Mouse (Mus musculus) liver, embryonic 11.5 days (tissue): ENCODE data around the gene Ebf3. TPM values are rescaled to one million over a fixed set of nuclear protein-coding genes. Genes with fewer than 3 reads are reported as not detected.
A peak's percentile ranks its signal among the peaks of the same experiment; 100 is the strongest.

ENCODE experiments used
- ATAC-seq: fragments of 200-750 bp; cut with Nextera tagmentation; replicated peaks from 2 replicates; pipeline ENCODE4 v1.8.0; 2017; ENCODE audit warnings: moderate number of reproducible peaks, mild to moderate bottlenecking, moderate TSS enrichment, moderate library complexity; ENCODE audit not compliant: low FRiP score
- DNase-seq: peaks from one replicate; pipeline ENCODE4 v3.0.0-alpha.2; 2017; ENCODE audit warnings: low spot score
- H3K27ac ChIP-seq: fragments of 300-500 bp; sonication (generic); 2 replicates; pipeline ENCODE4 v1.5.1; 2014; ENCODE audit warnings: mild to moderate bottlenecking, low read depth, low read length, control low read depth
- H3K27me3 ChIP-seq: fragments of 300-500 bp; sonication (generic); replicated peaks from 2 replicates; pipeline ENCODE4 v1.6.1; 2014; ENCODE audit warnings: low read length, mixed read lengths; ENCODE audit not compliant: control insufficient read depth, insufficient read depth
- H3K36me3 ChIP-seq: fragments of 300-500 bp; sonication (generic); 2 replicates; pipeline ENCODE4 v1.6.1; 2014; ENCODE audit warnings: mild to moderate bottlenecking, low read length, moderate library complexity, mixed read lengths; ENCODE audit not compliant: control insufficient read depth, insufficient read depth
- H3K4me1 ChIP-seq: fragments of 300-500 bp; sonication (generic); replicated peaks from 2 replicates; pipeline ENCODE4 v1.6.1; 2014; ENCODE audit warnings: low read length, mixed read lengths; ENCODE audit not compliant: control insufficient read depth, insufficient read depth
- H3K4me2 ChIP-seq: fragments of 300-500 bp; sonication (generic); 2 replicates; pipeline ENCODE4 v1.6.1; 2014; ENCODE audit warnings: mild to moderate bottlenecking, control low read depth, moderate library complexity
- H3K4me3 ChIP-seq: fragments of 300-500 bp; sonication (generic); 2 replicates; pipeline ENCODE4 v1.5.1; 2014; ENCODE audit warnings: low read depth, low read length, control low read depth
- H3K9ac ChIP-seq: fragments of 300-500 bp; sonication (generic); 2 replicates; pipeline ENCODE4 v1.6.1; 2014; ENCODE audit warnings: low read depth, low read length, control low read depth
- H3K9me3 ChIP-seq: fragments of 300-500 bp; sonication (generic); 2 replicates; pipeline ENCODE4 v1.6.1; 2016; ENCODE audit warnings: low read length, inconsistent platforms, mixed read lengths; ENCODE audit not compliant: control insufficient read depth
- WGBS: fragments of 180-500 bp; shearing (Covaris S2); extraction: QIAGEN DNeasy Blood & Tissue Kit; methylation state at CpG from one replicate; pipeline ENCODE4 v1.1.7; 2014; 5-methylcytosine and 5-hydroxymethylcytosine counted together
- polyA plus RNA-seq: library from polyadenylated mRNA; unstranded; fragments of >200 nt; fragmentation: Nextera tagmentation; extraction: Ambion mirVana; gene quantifications from 2 replicates; pipeline ENCODE4 v1.2.1, GENCODE M21; 2014

The Ebf3 gene
- polyA plus RNA-seq: 0.55 and 0.83 TPM in 2 replicates

DNA sequence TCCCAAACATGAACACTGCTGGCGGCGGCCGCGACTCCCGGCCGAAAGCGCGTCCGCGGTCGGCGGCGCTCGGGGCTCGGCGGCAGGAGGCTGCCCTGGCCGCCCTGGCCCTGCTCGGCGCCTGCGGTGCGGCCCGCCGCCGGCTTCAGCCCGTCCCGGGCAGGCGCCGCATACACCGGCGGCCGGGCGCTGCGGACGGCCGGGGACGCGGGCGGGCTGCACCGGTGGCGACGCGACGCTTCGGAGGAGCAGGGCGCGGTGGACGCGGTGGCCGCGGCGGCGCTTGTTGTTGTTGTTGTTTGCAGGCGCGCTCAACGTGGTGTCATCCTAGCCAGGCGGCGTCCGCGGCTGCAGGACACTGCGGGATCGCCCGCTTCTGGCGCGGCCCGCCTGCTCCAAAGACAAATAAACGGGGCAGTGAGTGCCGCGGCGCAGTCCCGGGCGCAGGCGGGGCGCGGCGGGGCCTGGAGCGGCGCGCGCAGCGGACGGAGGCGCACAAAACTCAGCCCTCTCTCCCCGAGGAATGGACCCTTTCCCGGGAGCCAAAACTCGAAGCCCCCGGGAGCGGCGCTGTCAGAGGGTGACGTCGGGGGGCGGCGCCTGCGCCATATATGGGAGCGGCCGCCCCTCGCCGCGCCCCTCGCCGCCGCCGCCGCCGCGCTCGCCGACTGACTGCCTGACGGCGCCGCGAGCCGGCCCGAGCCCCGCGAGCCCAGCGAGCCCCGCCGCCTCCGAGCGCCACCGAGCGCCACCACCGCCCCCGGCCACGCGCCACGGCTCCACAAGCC is at the start of gene Ebf3:
Gene Ebf3 (minus strand): TSS at position 542 of the 788 bp plus-strand sequence.
- peaks cover 18% of the 10 kb centered on the region for H3K4me1 ChIP-seq
- H3K9ac ChIP-seq: peak within 1 kb of the TSS; percentile 48; the same call in 1 of the 2 replicates
- H3K27ac ChIP-seq: no peak within 1 kb of the TSS
- peaks cover 98% of the 10 kb centered on the region for H3K27me3 ChIP-seq
- no peaks in the 10 kb centered on the region for H3K36me3 ChIP-seq
- WGBS: under 1% methylated on average over 103 of the region's 127 CpGs
- H3K4me2 ChIP-seq: peak within 1 kb of the TSS; percentile 88
- peak; percentile 85 for DNase-seq
- ATAC-seq: peak; percentile 78
- no peaks in the 10 kb centered on the region for H3K9me3 ChIP-seq
- peak within 1 kb of the TSS; percentile 57 for H3K4me3 ChIP-seq

DNA sequence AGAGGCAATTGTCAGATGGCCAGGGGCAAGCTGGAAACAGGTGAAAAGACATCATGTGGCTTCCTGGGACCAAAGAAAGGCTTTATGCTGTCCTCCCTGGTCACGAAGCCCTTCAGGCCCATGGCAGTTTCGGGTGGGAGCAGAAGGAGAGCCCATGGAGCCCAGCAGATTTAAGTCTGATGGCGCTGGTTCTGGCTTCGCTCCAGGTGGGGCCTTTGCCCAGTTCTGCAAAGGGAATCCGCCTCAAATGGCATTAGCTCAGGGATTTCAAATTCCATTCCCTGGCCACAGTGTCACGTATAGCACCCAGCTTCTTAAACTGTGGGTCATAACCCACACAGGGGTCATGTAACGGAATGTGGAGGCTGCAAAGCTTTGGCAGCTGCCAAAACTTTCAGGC is 32.6 kb upstream of the Ebf3 start:
- H3K4me2 ChIP-seq: no peak overlapping the region
- ATAC-seq: no peak

DNA sequence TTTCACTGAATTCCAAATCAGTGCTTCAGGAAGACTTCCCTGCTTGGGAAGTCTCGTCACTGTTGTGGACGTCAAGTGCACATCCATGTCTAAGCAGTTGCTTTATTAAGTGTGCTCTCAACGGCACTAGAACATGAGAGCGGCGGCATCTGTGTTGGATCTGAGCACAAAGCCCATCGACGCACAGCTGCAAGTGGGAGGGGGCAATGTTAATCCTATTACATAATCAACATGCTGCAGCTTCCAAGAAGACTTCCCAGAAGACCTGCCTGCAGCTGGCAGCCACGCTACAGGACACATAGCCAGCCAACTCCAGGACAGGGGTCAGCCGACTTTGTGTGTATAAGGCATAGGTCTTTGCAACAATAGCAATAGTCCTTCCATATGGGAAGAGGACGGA is 31.8 kb upstream of the Ebf3 start:
- DNase-seq (no peak), ATAC-seq (no peak)
- no peak overlapping the region for H3K4me3 ChIP-seq
- no peaks in the 10 kb centered on the region for H3K36me3 ChIP-seq
- 75% methylated on average over 10 of the region's 10 CpGs for WGBS
- H3K27ac ChIP-seq: no peak overlapping the region
- no peaks in the 10 kb centered on the region for H3K4me1 ChIP-seq
- no peak overlapping the region for H3K4me2 ChIP-seq
- H3K9me3 ChIP-seq: no peaks in the 10 kb centered on the region
- no peaks in the 10 kb centered on the region for H3K27me3 ChIP-seq
- H3K9ac ChIP-seq: no peak overlapping the region

More for the DNA sequence above, 32.6 kb upstream of the Ebf3 start:
- Histone ChIP-seq H3K27ac (no peak overlapping the region), H3K36me3 (no peaks in the 10 kb centered on the region), H3K4me1 (no peaks in the 10 kb centered on the region), H3K9me3 (no peaks in the 10 kb centered on the region), H3K4me3 (no peak overlapping the region), H3K27me3 (no peaks in the 10 kb centered on the region), H3K9ac (no peak overlapping the region)
- WGBS: 79% methylated on average over 7 of the region's 7 CpGs
- DNase-seq: no peak

DNA sequence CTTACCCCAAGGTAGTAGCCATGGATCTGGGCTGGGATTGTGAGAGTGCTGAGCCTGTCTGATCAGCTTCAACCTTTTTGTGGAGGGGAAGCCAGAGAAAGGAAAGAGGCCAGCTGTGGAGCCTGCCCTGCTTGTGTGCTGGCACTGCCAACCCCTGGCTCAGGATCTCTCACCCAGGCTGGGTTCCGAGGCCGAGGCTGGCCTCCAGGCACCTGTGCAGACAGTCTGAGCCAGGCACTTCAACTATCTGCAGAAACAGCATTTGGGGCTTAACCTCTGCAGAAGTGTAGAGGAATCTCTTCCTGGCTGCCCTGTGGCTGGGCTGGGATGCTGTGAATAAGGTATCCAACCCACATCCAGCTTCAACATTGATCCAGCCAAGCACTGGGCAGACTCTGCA is 19.7 kb upstream of the Ebf3 start:
- no peaks in the 10 kb centered on the region; the same call in 1 of the 2 replicates for H3K27me3 ChIP-seq
- no peaks in the 10 kb centered on the region for H3K9me3 ChIP-seq
- no peak overlapping the region for H3K27ac ChIP-seq
- DNase-seq (no peak), ATAC-seq (no peak)
- 76% methylated on average over 2 of the region's 2 CpGs for WGBS
- no peak overlapping the region for H3K4me3 ChIP-seq
- no peak overlapping the region for H3K4me2 ChIP-seq
- H3K36me3 ChIP-seq: no peaks in the 10 kb centered on the region
- no peak overlapping the region for H3K9ac ChIP-seq
- no peaks in the 10 kb centered on the region for H3K4me1 ChIP-seq

DNA sequence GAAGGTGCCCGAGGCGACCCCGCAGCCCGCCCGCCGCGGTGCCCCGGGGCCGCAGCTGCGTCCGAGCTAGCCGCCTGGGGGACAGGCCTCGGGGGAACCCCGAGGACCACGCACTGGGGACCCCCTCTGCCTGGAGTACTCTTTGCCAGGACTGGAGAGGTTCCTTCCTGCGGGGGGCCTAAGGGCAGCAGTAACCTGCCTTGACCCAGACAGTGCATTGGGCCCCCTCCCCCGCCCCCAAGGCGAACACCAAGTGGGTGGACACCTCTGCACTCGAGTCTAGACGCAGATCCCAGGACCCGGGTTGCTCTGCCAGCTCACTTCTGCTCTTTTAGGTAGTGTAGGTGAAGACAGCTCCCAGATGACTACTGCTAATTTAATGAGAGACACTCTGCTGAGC is 8.7 kb upstream of the Ebf3 start:
- DNase-seq (no peak), ATAC-seq (no peak)
- peaks cover 89% of the 10 kb centered on the region for H3K27me3 ChIP-seq
- H3K4me1 ChIP-seq: peaks cover 5% of the 10 kb centered on the region
- H3K36me3 ChIP-seq: no peaks in the 10 kb centered on the region
- H3K4me3 ChIP-seq: peak overlapping the region; percentile 39
- WGBS: 3% methylated on average over 9 of the region's 21 CpGs
- no peak overlapping the region for H3K9ac ChIP-seq
- no peaks in the 10 kb centered on the region for H3K9me3 ChIP-seq
- H3K4me2 ChIP-seq: peak overlapping the region; percentile 58
- no peak overlapping the region for H3K27ac ChIP-seq

DNA sequence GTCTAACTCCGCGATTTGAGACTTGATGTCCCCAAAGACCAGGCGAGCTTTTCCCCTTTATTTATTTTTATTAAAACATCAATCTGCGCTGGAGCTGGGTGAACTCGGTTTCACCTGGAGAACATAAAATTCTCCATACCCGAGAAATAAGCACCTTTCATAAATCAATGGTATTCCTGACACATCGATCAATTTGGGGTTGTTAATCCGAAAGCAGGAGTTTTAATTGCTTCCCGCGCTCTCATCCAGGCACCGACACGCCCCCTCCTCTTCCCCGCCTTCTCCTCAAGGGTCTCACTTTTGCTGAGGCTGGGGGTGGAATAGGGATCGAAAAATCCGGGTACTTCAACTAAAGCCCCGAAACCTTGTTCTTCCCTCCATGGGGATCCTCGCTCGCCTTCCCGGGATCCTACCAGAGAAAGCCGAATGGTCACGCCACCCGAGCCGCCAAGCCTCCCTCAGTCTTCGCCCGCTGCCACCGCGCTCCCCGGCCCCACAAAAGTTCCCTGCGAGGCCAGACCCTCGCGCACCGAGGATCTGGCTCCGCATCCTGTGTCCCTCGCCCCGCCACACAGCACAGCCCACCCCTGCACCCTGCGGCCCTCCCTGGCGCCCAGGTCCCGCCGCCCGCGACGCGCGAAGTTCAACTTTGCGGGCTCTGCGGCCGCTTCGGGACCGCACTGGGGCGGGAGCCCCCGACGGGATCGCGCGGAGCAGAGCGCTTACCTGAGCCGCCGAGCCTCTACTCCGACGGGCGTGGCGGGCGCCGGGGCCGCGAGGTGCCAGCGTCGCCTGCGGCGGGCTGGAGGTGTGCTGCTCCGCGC is 7.9 kb upstream of the Ebf3 start:
- whole genome bisulfite sequencing: 2% methylated on average over 72 of the region's 72 CpGs
- Histone ChIP-seq H3K9ac (no peak overlapping the region), H3K27me3 (peaks cover 90% of the 10 kb centered on the region), H3K4me2 (peak overlapping the region; percentile 58), H3K27ac (no peak overlapping the region), H3K9me3 (no peaks in the 10 kb centered on the region), H3K4me3 (peak overlapping the region; percentile 39), H3K36me3 (no peaks in the 10 kb centered on the region), H3K4me1 (peaks cover 5% of the 10 kb centered on the region)
- no peak for ATAC-seq
- DNase-seq: no peak

DNA sequence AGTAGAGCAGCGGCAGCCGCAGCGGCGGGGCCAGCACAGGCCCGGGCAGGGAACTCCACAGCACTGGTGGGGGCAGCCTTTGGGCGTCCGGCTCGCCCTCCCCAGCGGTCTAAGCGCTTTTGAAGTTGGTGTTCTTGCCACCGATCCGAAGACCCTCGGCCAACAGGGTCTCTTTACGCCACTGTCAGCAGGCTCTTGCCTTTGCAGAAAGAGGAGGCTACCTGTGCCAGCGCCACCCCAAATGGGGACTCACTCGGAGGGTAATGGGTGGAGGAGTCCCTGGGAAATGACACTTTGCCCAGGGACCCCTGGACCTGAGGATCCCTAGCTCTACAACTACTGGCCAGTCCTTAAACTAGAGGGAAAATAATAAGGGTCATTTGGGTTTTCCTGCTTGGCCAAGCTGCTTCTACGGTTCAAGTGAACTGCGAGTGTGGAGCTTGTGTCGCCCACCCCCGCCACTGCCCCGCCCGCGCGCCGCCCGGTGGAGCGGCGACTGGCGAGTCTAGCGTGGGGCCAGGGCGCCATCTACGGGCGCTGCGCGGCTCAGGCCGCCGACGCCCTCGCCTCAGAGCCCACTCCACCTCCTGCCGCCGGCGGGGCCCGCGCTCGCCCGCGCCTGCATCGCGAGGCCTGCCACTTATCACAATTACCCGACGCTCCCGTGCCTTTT is 7.0 kb upstream of the Ebf3 start:
- Histone ChIP-seq H3K36me3 (no peaks in the 10 kb centered on the region), H3K9ac (no peak overlapping the region), H3K27me3 (peaks cover 94% of the 10 kb centered on the region), H3K4me2 (peak overlapping the region; percentile 30), H3K4me1 (peaks cover 5% of the 10 kb centered on the region), H3K4me3 (0 out of 2 replicates have a peak overlapping the region, but pooled peaks have one; percentile 14), H3K27ac (no peak overlapping the region), H3K9me3 (no peaks in the 10 kb centered on the region)
- peak; percentile 61; the same call in 1 of the 2 replicates for ATAC-seq
- WGBS: under 1% methylated on average over 52 of the region's 52 CpGs
- DNase-seq: peak; percentile 60

DNA sequence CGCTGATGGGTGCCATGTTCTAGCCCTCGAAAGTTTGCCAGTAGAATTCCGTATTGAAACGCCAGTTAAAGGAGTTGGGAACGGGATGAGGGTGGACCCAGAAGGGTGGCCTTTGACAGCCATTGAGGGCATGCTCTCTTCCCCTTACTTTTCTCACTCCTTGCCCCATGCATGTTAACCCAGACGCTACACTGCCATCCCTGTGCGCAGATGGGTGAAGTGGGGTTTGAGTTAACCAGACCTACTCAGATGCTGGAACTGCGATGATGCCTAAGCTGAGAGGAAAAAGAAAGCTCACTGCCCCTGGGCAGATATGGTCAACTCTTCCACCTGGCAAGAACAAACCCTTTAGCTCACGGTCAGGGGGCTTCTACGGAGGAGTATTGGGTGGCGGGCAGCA is 6.1 kb upstream of the Ebf3 start:
- H3K9ac ChIP-seq: no peak overlapping the region
- ATAC-seq (no peak), DNase-seq (no peak)
- peaks cover 99% of the 10 kb centered on the region for H3K27me3 ChIP-seq
- no peaks in the 10 kb centered on the region for H3K9me3 ChIP-seq
- H3K27ac ChIP-seq: no peak overlapping the region
- no peaks in the 10 kb centered on the region for H3K36me3 ChIP-seq
- no peak overlapping the region for H3K4me2 ChIP-seq
- H3K4me3 ChIP-seq: no peak overlapping the region
- 3% methylated on average over 11 of the region's 11 CpGs for WGBS
- peaks cover 5% of the 10 kb centered on the region for H3K4me1 ChIP-seq
